Mouse (Mus musculus): Measurements from ENCODE around the gene Slc2a2.

The Slc2a2 gene

GRCm38 (mm10) chr3:28697797-28698196, at the start of gene Slc2a2:
TSS of gene Slc2a2 (plus strand) at chr3:28697903.
- no peak for DNase-seq (ENCODE audit: low spot score)

GRCm38 (mm10) chr3:28652574-28652973, 45.1 kb upstream of the Slc2a2 start:
- no peak for DNase-seq (ENCODE audit: low spot score)

- DNase-seq (ENCODE audit: low spot score) = no peak
Observed at GRCm38 (mm10) chr3:28653043-28653442, 44.7 kb upstream of the Slc2a2 start.

DNA sequence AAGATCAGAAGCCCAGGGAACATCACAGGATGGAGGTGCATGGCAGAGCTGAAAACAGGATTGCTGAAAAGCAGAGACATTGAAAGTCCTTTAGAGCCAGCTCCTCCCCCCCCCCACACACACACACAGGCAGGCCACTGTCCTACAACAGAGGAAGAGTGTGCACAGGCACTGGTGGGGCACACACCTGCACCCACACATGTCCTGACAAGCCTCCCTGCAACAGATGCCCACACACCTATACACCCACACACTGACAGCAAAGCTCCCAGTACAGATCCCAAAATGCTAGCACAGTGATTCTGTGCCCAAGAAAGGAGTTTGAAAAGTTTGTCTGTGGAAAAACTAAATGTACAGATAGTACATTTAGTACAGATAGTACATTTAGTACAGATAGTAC, 43.0 kb upstream of the Slc2a2 start:
- no peak for DNase-seq (ENCODE audit: low spot score)

DNA sequence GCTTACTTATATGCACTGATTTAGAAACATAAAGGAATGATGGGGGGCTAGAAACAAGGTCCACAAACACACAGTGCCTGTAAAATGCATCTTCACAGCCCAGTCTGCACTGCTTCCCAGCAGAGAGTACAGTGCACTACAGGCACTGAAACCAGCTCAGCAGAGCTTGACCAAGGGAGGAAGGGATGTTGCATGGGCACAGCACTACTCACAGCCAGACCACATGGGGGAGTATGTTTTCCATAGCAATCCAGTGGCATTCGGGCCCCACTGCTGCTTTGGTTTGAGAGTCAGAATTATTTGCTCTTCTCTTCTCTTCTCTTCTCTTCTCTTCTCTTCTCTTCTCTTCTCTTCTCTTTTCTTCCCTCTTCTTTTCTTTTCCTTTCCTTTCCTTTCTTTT, 39.4 kb upstream of the Slc2a2 start:
- no peak for DNase-seq (ENCODE audit: low spot score)

- DNase-seq (ENCODE audit: low spot score) = no peak
Observed at GRCm38 (mm10) chr3:28680851-28681250, 16.9 kb upstream of the Slc2a2 start.

DNA sequence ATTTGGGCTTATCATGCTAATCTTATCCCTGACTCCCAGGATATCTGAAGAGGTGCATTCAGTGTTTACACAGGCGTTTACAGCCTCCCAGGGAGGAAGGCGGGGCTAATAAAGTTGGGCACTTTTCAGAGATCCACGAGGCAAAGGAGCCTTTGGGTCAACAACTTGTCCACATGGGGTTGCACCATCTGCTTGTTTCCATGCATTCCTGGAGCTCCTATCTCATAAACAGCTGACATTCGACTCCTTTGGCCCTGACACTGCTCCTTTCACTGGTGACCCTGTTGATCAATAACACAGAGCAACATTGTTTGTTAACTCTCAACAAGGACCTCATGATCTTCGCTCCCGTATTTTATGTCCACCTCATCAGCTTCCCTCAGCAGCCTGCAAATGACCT, 15.8 kb upstream of the Slc2a2 start:
- no peak for DNase-seq (ENCODE audit: low spot score)

GRCm38 (mm10) chr3:28682411-28682810, 15.3 kb upstream of the Slc2a2 start:
- DNase-seq (ENCODE audit: low spot score) = no peak

DNA sequence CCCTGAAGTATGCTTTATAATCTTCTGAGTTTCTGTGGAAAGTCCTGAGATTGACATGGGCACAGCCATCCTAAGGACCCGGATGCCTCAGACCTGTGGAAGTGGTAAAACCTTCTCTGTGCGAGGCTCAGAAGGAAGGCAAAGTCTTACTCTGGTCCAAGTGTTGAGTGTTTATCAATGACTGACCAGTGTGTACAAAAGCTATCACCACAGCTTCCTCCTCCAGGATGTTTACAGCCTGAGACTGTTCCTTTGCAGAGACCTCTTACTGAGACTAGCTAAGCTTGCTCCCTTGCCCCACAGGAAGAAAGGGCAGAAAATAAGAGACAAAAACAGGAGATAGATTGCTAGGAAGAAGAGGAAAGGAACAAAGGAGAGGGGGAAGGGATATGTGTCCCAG, 12.2 kb upstream of the Slc2a2 start:
- DNase-seq (ENCODE audit: low spot score) = no peak

DNA sequence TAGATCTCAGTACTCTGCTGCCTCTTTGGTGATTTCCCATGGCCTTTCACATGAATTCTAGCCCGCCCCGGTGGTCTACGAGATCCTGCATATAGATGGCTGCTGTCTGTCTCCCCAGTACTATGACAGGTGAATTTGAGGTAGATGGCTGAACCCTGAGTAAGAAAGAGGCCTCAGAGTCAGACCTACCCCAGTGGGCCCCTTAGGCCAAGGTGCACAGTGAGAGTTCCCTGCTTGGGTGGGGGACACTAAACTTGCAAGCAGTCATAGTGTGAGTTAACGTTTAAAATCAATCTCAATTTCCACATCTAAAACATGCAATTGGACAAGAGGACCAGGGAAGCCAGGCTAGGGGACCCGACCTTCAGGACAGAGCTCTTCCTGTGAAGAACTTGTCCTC, 2.9 kb upstream of the Slc2a2 start:
- no peak for DNase-seq (ENCODE audit: low spot score)

DNA sequence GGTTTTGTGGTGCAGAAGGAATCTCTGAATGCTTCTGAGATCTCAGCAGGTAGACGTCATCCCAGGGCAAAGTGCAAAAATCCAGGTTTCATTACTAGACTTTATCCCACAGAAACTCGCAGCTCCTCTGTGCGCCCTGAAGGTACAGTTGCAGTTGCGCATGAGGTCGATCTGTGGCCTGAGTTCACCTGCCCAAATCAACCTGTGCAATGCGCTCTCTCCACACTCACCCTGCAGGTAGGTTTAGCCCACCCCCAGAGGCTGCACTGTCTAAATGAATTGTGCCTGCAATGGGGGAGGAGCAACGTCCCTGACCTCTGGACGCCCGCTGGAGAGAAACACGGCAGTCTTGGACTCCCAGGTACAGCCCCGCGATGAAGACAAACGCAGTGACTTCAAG, 2.1 kb upstream of the Slc2a2 start:
- no peak for DNase-seq (ENCODE audit: low spot score)

GRCm38 (mm10) chr3:28696162-28696561, 1.5 kb upstream of the Slc2a2 start:
- DNase-seq (ENCODE audit: low spot score) = no peak

DNA sequence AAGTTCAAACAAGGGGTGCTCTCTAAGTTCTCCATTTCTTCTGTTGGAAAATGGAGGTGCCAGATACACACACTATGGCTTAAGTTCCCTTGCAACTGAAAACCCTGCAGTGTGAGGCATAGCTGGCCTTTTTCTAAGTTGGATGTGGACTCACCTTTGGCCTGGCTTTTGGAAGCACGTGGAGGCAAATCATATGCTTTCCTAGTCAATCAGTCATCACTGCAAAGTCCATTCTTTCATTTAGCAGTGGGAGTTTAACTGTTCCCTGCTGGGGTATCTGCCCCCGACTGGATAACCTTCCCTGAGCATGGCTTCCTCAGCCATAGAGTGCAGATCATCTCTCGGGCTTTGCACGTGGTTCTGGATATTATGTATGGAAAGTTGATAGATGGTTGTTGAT, 1.9 kb downstream of the Slc2a2 start:
- DNase-seq (ENCODE audit: low spot score) = no peak

DNA sequence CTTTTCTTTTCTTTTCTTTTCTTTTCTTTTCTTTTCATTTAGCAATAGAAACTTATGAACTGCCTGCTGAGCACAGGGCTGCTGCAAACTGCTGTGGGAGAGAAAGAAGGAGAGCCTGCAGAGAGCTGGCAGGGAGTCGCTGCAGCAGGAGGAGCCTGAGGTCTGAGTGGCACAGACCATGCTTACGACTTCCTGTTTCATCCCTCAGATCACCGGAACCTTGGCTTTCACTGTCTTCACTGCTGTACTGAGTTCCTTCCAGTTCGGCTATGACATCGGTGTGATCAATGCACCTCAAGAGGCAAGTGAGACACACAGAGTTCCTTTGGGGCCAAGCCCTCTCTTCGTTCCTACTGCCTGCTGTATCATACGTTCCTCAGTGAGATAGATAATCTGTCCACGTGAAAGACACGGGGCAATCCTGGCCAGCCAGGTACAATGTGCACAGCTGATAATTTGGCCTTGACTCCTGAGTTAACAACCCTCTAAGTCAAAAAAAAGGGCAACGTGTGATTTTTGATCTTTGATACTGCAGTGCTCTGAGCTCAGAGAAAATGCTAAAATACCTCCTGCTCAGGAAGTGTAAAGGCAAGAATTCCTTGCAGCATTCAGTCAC, 7.9 kb downstream of the Slc2a2 start:
- no peak for DNase-seq (ENCODE audit: low spot score)

DNA sequence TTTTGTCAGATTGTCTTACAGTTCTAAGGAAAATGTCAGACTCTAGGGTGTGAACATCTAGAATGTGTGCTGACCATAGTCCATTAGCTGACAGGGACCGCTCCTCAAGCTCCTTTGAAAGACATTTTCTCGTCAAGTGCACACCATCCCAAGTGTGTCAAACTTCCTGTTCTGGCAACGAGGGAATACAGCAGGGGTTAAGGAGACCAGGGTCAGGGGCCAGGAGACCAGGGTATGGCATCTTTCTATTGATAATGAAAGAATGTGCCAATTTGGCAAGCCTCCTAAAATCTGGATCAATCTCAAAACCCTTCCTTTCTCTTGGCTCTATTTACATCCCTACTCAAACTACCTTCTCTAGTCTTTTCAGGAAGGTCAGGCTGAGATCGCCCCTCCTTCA, 9.0 kb downstream of the Slc2a2 start:
- DNase-seq (ENCODE audit: low spot score) = no peak

- no peak for DNase-seq (ENCODE audit: low spot score)
Observed at GRCm38 (mm10) chr3:28709740-28710139, 12.0 kb downstream of the Slc2a2 start.

DNA sequence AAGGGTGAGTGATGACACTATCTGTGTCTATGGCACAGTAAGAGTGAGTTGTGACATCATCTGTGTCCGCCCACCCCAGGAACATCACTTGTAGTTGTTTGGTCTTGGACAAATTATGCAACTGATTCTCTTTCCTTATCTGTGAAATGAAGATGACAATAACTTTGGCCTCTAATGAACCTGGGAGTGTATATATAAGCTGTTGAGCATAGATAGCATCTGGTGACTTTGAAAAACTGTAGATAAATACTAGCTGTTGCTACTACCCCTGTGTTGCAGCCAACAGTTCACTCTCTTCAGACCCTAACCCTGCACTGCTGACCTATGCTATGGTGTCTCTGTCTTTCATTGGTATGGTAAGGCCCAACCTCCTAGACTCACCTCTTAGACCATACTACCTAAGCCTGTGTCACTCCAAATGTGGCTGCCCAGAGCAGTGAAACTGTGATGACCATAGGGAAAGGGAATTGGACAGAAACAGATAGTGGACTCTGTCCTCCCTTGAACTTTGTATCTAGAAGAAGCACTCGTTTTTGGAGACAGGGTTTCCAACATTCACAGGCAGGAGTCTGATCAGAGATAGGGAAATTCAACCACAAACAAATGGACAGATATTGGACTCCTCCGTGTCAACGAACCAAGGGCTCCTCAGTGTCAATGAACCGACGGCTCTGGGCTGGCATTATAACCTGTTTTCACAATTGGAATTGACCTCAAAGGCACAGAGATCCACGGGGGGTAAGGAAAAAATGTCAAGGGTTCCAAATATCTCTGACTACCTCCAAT, 16.4 kb downstream of the Slc2a2 start:
- no peak for DNase-seq (ENCODE audit: low spot score)

DNA sequence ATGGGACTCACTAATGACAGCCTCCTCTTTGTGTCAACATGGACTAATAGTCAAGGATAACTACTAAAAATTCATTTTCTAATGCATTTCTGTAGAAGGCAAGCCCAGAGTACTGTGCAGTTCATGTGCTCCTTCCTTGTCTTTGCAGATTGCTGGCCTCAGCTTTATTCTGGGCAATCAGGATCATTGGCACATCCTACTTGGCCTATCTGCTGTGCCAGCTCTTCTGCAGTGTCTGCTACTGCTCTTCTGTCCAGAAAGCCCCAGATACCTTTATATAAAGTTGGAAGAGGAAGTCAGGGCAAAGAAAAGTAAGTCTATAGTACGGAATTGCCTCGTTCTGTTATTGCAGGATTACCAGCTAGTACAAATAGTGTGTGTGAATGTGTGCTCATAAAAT, 20.8 kb downstream of the Slc2a2 start:
- DNase-seq (ENCODE audit: low spot score) = no peak

DNA sequence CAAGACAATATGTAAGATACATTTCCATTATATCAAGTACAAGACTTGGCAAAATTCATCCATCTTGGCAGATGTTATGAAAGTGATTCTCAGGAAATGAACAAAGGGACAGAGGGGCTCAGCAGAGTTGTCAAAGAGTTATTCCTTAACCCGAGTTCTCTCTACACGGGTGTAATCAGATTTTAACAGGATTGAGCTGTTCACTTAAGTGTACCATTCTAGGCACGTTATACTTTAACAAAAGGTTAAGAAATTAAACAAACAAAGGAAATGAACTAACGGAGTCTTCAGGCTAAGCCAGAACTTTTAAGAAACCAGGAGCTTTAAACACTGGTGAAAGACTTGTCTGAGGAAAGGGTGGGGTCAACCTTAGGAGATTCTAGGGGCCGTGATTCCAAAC, 23.5 kb downstream of the Slc2a2 start:
- no peak for DNase-seq (ENCODE audit: low spot score)

GRCm38 (mm10) chr3:28721838-28722237, 24.1 kb downstream of the Slc2a2 start:
- no peak for DNase-seq (ENCODE audit: low spot score)

GRCm38 (mm10) chr3:28722531-28722930, 24.8 kb downstream of the Slc2a2 start:
- no peak for DNase-seq (ENCODE audit: low spot score)

GRCm38 (mm10) chr3:28723534-28723933, 25.8 kb downstream of the Slc2a2 start:
- DNase-seq (ENCODE audit: low spot score) = no peak

- DNase-seq (ENCODE audit: low spot score) = no peak
Observed at GRCm38 (mm10) chr3:28725203-28725602, 27.5 kb downstream of the Slc2a2 start.

- no peak for DNase-seq (ENCODE audit: low spot score)
Observed at GRCm38 (mm10) chr3:28726356-28726755, 28.7 kb downstream of the Slc2a2 start.
